Mouse (Mus musculus): ENCODE results near the gene Svopl. TPM values are rescaled to one million over a fixed set of nuclear protein-coding genes. Genes with fewer than 3 reads are reported as not detected.

The Svopl gene
- polyA plus RNA-seq (2012; ENCODE audit: insufficient read depth, insufficient read length, missing spikeins): 1.4 and 5.2 TPM in 2 replicates

DNA sequence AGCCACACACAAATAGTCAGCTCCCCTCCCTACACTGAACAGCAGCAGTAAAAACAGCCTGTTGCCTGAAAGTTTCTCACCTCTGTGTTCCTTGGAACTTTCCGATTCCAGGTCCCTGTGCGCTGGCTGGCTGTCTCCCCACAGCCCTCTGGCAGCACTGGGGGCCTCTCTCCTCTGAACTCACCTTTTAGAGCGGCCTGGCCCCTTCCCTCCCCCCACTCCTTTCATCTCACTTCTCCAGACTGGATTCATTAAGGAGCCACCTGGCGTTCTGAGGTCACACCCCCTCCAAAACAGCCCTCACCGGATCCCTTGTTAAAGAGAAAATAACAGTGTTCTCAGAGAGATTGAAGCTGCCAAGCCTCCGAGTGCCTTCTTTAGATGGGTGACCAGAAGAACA lies at the start of gene Svopl:
TSS of gene Svopl (minus strand) at position 159 of the 400 bp plus-strand sequence.
- Histone ChIP-seq H3K27ac (replicated peaks; ENCODE audit: low read depth, low read length) (no peak within 1 kb of the TSS), H3K4me3 (ENCODE audit: insufficient read depth, low read depth, low read length) (no peak within 1 kb of the TSS), H3K4me1 (ENCODE audit: control insufficient read depth, insufficient read depth, insufficient read length, low read length) (peaks cover 6% of the 10 kb centered on the region; the same call in 1 of the 2 replicates)

DNA sequence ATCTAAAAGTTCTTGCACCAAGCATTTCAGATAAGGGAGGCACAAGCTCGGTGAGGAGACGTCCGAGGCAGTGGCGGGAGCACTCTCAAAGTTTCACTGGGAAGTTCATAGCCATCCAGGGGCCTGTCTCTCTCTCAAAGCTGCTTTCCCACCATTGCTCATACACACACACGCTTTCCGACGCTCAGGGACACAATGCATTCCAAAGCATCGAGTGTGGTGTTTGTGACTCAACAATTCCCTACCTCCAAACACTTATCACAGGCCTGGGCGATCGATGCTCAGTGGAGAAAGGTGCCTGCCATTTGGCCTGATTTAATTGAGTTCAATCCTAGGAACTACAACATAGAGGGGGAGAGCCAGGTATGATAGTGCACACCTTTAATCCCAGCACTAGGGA lies 47.9 kb upstream of the Svopl start:
- Histone ChIP-seq H3K4me1 (ENCODE audit: control insufficient read depth, insufficient read depth, insufficient read length, low read length) (no peaks in the 10 kb centered on the region), H3K27ac (replicated peaks; ENCODE audit: low read depth, low read length) (no peak overlapping the region), H3K4me3 (ENCODE audit: insufficient read depth, low read depth, low read length) (no peak overlapping the region)

DNA sequence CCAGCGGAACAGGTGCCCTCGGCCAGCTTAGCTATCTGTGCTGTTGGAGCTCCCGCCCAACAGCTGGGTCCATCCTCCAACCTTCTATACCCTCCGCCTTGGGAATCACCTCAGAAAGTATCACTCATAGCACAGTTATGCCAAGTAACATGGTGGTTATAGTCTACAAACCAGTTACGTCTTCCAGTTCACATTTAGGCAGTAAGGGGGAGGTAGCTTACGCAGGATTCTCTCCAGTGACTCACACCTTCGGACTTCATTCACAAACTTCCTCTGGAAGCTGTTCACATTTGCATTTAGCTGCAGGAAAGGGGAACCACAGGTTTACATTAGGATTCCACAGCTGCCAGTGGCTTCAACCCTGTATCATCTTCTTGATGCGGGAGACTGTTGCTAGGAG lies 45.7 kb upstream of the Svopl start:
- Histone ChIP-seq H3K27ac (replicated peaks; ENCODE audit: low read depth, low read length) (no peak overlapping the region), H3K4me3 (ENCODE audit: insufficient read depth, low read depth, low read length) (no peak overlapping the region), H3K4me1 (ENCODE audit: control insufficient read depth, insufficient read depth, insufficient read length, low read length) (no peaks in the 10 kb centered on the region)

DNA sequence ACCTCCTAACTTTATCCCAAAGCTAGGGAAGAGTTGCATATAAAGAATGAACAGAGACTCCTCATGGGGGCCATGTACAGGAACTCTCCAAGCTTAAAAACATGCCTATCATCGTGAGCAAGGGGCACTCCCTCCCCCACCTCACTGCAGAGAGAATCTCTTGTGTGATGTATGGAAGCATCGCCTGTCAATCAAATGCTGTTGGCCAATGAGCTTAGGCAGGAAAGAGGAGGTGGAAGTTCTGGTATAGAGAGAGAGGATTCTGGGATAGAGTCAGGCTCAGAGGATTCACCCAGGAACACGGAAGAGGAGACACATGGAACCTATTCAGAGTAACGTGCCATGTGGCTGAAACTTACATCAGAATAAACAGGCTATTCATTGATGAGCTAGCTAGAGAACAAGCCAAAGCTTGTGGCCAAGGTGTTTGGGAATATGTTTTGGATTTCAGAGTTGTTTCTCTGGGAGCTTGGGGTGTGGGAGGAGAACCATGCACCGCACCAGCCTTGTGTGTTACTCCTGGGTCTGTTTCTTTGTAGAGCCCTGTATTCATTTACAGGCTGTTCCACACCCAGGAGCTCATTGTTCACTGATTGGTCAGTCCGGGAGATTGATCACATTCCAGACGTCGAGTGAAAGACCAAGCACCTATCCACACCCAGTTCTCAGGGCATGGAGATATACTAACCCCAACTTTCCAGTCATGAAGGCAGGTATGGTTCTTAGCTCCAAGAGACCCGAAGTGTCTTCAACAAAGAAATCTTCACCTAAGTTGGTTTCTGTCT lies 40.6 kb upstream of the Svopl start:
- Histone ChIP-seq H3K4me3 (ENCODE audit: insufficient read depth, low read depth, low read length) (no peak overlapping the region), H3K4me1 (ENCODE audit: control insufficient read depth, insufficient read depth, insufficient read length, low read length) (no peaks in the 10 kb centered on the region), H3K27ac (replicated peaks; ENCODE audit: low read depth, low read length) (no peak overlapping the region)

DNA sequence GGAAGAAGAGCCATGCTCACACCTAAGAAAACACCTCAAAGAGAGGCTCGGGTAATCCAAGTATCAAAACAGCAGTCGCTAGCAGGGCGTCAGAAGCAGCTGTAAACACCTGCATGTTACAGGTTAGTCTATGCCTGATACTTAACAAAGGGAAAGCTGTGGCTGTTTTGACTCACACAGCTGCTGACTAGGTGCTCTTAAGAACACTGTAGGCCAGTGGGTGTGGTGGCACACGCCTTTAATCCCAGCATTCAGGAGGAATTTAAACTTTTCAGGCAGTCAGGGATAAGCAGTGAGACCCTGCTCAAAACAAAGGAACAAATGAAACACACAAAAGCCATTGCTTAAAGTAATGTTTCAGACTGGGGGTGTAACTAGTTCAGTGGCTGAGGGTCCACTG lies 36.4 kb upstream of the Svopl start:
- Histone ChIP-seq H3K27ac (replicated peaks; ENCODE audit: low read depth, low read length) (no peak overlapping the region), H3K4me3 (ENCODE audit: insufficient read depth, low read depth, low read length) (no peak overlapping the region), H3K4me1 (ENCODE audit: control insufficient read depth, insufficient read depth, insufficient read length, low read length) (no peaks in the 10 kb centered on the region)

DNA sequence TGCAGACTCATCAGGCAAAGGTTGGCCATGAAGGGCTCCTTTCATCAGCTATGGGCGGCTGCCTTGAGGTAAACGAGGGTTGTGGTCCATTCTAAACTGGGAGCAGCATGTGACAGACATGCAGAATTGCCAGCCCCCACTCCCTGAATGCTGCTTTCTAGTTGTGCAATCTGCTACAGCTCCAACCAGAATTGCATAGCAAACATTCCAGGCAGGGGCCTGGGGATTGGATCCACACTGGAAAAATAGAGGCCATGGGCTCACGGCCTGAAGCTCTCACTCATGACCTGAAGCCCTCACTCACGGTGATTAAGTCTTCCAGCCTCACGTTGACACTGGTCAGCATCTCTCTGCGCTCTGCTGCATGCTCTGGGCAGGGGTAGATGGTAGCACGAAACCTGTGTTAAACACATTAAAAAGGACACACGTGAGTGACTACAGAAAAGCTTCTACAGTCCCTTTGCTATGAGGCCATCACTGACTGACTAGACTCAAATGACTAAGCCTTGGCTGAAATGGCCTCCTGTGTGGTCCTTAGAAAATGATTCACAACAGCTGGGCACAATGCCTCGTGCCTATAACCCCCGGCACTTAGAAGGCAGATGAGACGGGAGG lies 35.0 kb upstream of the Svopl start:
- Histone ChIP-seq H3K4me1 (ENCODE audit: control insufficient read depth, insufficient read depth, insufficient read length, low read length) (no peaks in the 10 kb centered on the region), H3K4me3 (ENCODE audit: insufficient read depth, low read depth, low read length) (no peak overlapping the region), H3K27ac (replicated peaks; ENCODE audit: low read depth, low read length) (no peak overlapping the region)

DNA sequence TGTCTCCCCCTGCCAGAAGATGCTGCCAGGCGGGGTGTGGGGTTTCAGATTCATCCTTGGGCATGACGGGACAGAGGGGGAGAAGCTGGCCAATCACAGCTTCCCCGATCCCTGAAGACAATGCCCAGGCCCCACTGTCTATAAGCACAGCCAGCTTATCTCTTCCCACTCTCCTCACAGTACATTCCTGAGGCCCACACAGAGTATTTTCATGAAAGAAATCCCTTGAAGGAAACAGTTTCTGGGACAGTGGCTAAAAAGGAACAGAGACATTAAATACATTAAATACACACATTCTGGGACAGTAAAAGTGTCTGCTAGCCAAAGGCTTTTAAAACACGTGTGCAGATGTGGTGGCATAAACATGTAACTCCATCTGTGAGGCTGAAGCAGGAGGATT lies 33.6 kb upstream of the Svopl start:
- H3K4me3 ChIP-seq (ENCODE audit: insufficient read depth, low read depth, low read length): no peak overlapping the region
- H3K4me1 ChIP-seq (ENCODE audit: control insufficient read depth, insufficient read depth, insufficient read length, low read length): no peaks in the 10 kb centered on the region
- H3K27ac ChIP-seq (replicated peaks; ENCODE audit: low read depth, low read length): no peak overlapping the region

DNA sequence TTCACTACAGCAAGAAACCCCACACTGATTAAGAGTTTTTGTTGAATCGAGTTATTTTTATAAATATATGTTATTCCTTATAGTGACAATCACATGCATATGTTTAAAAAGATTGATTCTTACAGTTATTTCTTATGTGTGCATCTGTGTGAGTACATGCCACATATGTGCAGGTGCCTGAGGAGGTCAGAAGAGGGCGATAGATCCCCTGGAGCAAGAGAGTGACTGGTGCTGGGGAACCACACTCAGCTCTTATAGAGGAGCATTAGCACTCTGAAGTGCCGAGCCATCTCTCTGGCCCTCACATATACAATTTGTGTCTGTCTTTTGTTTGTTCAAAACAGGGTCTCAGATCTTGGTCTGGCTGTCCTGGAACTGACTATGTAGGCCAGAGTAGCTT lies 26.8 kb upstream of the Svopl start:
- H3K27ac ChIP-seq (replicated peaks; ENCODE audit: low read depth, low read length): no peak overlapping the region
- H3K4me3 ChIP-seq (ENCODE audit: insufficient read depth, low read depth, low read length): no peak overlapping the region
- no peaks in the 10 kb centered on the region for H3K4me1 ChIP-seq (ENCODE audit: control insufficient read depth, insufficient read depth, insufficient read length, low read length)

DNA sequence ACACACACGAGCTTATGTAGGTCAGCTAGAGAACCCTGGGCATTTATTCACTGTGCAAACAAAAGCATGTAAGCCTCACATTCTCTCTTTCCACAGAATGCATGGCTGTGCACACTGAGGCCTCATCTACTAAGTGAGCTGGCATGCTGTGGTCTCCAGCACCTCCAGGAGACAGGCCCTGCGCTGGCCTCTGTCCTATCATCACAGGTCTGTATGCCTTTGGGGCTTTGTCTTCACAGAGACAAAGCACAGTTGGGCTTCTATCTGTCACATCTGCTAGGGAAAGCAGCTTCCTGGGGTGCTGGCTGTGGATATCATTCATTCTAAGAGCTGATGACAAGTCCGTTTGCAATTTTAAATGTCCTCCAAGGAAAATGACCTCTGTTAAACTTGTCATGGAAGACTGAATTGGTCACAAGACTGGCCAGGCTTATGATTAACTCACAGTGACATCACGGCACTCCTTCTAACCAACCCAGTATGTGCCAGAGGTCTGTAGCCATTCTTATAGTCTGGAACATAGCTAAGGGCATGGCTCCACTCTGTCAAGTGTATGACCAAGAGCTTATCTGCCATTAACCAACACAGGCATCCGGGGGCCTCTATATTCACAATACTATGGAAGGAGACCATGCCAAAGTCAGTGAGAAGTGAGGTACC lies 25.5 kb upstream of the Svopl start:
- Histone ChIP-seq H3K4me3 (ENCODE audit: insufficient read depth, low read depth, low read length) (no peak overlapping the region), H3K27ac (replicated peaks; ENCODE audit: low read depth, low read length) (no peak overlapping the region), H3K4me1 (ENCODE audit: control insufficient read depth, insufficient read depth, insufficient read length, low read length) (no peaks in the 10 kb centered on the region)

DNA sequence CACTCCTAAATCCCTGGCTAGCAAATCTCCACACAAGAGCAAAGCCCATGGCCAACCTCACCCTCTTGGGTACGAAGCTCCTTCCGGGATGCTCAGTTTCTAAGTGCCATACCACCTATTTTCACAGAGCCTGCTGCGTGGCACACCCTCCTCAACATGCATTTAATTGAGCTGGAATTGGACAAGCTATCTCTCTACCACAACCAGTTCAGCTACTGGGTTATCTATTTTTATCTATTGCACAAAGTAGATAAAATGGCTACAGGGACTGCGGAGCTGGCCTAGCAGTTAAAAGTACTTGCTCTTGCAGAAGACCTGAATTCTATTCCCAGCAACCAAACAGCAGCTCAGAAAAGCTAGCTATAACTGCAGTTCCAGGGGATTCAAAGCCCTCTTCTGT lies 24.5 kb upstream of the Svopl start:
- no peak overlapping the region for H3K27ac ChIP-seq (replicated peaks; ENCODE audit: low read depth, low read length)
- no peaks in the 10 kb centered on the region for H3K4me1 ChIP-seq (ENCODE audit: control insufficient read depth, insufficient read depth, insufficient read length, low read length)
- no peak overlapping the region for H3K4me3 ChIP-seq (ENCODE audit: insufficient read depth, low read depth, low read length)

DNA sequence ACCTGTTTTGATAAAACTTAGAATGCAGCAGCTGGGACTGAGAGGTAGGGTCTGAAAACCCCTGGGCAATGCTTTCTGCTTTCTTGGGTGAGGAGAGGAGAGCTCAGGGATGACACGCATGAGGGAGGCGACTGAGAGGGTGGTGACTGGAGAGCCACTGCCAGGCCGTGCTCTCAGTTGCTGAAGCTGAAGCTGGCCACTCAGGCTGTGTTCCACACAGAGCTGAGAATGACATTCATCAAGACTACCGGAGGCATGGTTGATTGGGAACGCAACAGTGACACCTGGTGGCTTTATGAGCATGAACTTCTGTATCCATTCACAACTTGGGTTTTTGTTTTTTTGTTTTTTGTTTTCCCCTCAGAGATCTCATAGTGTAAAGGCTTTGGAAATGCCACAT lies 19.4 kb upstream of the Svopl start:
- Histone ChIP-seq H3K4me1 (ENCODE audit: control insufficient read depth, insufficient read depth, insufficient read length, low read length) (no peaks in the 10 kb centered on the region), H3K4me3 (ENCODE audit: insufficient read depth, low read depth, low read length) (no peak overlapping the region), H3K27ac (replicated peaks; ENCODE audit: low read depth, low read length) (no peak overlapping the region)

DNA sequence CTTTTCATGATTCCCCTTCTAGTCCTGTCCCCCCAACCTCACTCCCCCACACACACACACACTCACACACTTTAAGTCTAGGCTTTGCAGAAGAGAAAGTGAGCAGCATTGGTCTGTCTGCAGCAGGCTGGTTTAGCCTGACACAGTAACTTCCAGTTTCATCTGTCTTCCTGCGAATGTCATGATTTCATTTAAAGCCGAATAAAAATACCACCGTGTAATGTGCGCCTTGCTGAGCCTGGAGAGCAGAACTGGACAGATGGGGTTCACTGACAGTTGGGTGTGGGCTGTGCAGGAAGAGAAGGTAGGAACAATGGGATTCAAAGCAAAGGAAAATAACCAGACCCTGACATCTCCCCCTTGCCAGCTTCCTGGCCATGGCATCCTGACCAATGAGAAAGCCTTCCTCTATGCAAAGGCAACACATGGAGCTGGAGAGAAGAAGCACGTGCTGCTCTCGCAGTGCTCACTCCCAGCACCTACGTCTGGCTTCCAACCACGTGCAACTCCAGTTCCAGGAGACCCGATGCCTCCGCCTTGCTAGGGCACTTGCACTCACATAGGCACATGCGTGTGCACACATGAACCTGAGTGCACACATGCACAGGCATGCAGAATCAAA lies 18.8 kb upstream of the Svopl start:
- Histone ChIP-seq H3K4me3 (ENCODE audit: insufficient read depth, low read depth, low read length) (no peak overlapping the region), H3K4me1 (ENCODE audit: control insufficient read depth, insufficient read depth, insufficient read length, low read length) (no peaks in the 10 kb centered on the region), H3K27ac (replicated peaks; ENCODE audit: low read depth, low read length) (no peak overlapping the region)

DNA sequence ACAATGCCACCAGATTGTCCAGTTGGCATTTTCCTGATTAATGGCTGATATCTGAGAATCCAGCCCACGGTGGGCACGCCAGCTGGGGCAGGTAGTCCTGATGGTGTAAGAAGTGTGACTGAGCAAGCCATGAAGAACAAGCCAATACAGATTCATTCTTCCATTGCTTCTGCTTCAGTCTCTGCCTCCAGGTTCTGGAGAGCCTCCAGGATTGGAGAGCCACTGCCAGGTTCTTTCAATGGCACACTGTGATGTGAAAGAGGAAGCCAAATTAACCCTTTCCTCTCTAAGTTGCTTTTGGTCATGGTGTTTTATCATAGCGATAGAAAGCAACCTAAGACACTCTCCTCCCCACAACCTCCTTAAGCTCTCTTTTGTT lies 18.3 kb upstream of the Svopl start:
- Histone ChIP-seq H3K27ac (replicated peaks; ENCODE audit: low read depth, low read length) (no peak overlapping the region), H3K4me1 (ENCODE audit: control insufficient read depth, insufficient read depth, insufficient read length, low read length) (no peaks in the 10 kb centered on the region), H3K4me3 (ENCODE audit: insufficient read depth, low read depth, low read length) (no peak overlapping the region)

DNA sequence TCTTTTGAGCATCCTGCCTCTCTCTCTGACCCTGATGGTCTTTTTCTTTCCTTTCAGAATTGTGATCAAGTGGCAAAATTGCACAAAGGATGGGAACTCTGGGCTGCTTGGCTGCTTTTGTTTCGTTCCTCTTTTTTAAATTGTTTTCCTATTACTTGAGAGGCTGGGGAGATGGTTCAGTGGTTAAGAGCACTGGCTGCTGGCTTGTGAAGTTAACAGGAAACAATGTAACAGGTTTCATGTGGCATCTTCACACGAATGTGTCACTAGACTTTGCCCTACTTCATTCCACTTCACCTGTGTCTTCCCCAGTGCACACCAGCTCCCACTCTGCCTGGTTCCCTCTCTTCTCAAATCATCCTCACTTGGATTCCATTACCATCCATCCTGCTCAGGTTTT lies 17.8 kb upstream of the Svopl start:
- H3K27ac ChIP-seq (replicated peaks; ENCODE audit: low read depth, low read length): no peak overlapping the region
- no peaks in the 10 kb centered on the region for H3K4me1 ChIP-seq (ENCODE audit: control insufficient read depth, insufficient read depth, insufficient read length, low read length)
- no peak overlapping the region for H3K4me3 ChIP-seq (ENCODE audit: insufficient read depth, low read depth, low read length)

DNA sequence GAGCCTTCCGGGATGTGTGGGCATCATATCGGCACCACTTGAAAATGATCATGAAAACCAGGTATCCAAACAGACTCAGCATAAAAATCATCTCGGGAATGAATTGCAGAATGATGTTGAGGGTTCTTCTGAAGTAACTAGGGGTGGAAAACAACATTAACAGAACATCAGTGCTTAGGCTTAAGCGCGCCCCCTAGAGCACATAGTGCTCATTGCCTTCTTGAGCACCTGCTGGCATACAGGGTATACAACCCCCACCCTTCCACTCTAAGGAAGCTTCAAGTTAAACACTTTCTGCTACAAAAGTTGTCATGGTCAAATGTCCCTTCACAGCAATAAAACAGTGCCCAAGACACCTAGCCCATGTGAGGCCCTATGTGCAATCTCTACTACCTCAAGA lies 12.0 kb upstream of the Svopl start:
- no peak overlapping the region for H3K27ac ChIP-seq (replicated peaks; ENCODE audit: low read depth, low read length)
- no peak overlapping the region for H3K4me3 ChIP-seq (ENCODE audit: insufficient read depth, low read depth, low read length)
- H3K4me1 ChIP-seq (ENCODE audit: control insufficient read depth, insufficient read depth, insufficient read length, low read length): no peaks in the 10 kb centered on the region

All from brown adipose tissue, adult 24 weeks (tissue).